Mouse (Mus musculus) CH12.LX (cell line): Measurements from ENCODE around the gene 4930505A04Rik.

Experiments used
- CHD1 ChIP-seq: IDR thresholded peaks from 2 replicates; pipeline ENCODE4 v1.6.1; 2012; ENCODE audit warnings: low read depth, low read length, improper control_type of control experiment, inconsistent platforms
- CTCF ChIP-seq, 2 experiments: IDR thresholded peaks in 1 of 2; conservative IDR thresholded peaks in 1 of 2; 2 replicates each; pipeline ENCODE4 v1.5.1; 2011 to 2012; ENCODE audit warnings: low read depth in 2 of 2, low read length in 2 of 2, improper control_type of control experiment in 1 of 2, inconsistent platforms in 1 of 2, mild to moderate bottlenecking in 1 of 2, moderate library complexity in 1 of 2
- E2F4 ChIP-seq: IDR thresholded peaks from 2 replicates; pipeline ENCODE4 v1.6.1; 2011; ENCODE audit warnings: low read depth, low read length, improper control_type of control experiment; ENCODE audit not compliant: insufficient replicate concordance
- EP300 ChIP-seq: IDR thresholded peaks from 2 replicates; pipeline ENCODE4 v1.6.1; 2011; ENCODE audit warnings: low read length, improper control_type of control experiment
- GABPA ChIP-seq: IDR thresholded peaks from 2 replicates; pipeline ENCODE4 v1.6.1; 2012; ENCODE audit warnings: low read depth, low read length, improper control_type of control experiment, inconsistent platforms; ENCODE audit not compliant: insufficient replicate concordance
- JUN ChIP-seq: IDR thresholded peaks from 2 replicates; pipeline ENCODE4 v1.6.1; 2011; ENCODE audit warnings: low read depth, mild to moderate bottlenecking, low read length, improper control_type of control experiment, moderate library complexity; ENCODE audit not compliant: insufficient read depth
- KAT2A ChIP-seq: IDR thresholded peaks from 2 replicates; pipeline ENCODE4 v1.6.1; 2012; ENCODE audit warnings: low read length, improper control_type of control experiment, inconsistent platforms; ENCODE audit not compliant: insufficient replicate concordance
- POLR2A ChIP-seq: IDR thresholded peaks from 2 replicates; pipeline ENCODE4 v1.6.1; 2011; ENCODE audit warnings: low read depth, mild to moderate bottlenecking, improper control_type of control experiment, low read length
- POLR2AphosphoS2 ChIP-seq: IDR thresholded peaks from 2 replicates; pipeline ENCODE4 v1.6.1; 2011; ENCODE audit warnings: low read depth, low read length, improper control_type of control experiment
- RCOR1 ChIP-seq: conservative IDR thresholded peaks from 2 replicates; pipeline ENCODE4 v1.6.1; 2012; ENCODE audit warnings: low read depth, mild to moderate bottlenecking, inconsistent platforms, low read length, improper control_type of control experiment
- SMC3 ChIP-seq: IDR thresholded peaks from 2 replicates; pipeline ENCODE4 v1.6.1; 2011; ENCODE audit warnings: low read depth, low read length, improper control_type of control experiment
- UBTF ChIP-seq: IDR thresholded peaks from 2 replicates; pipeline ENCODE4 v1.6.1; 2012; ENCODE audit warnings: low read depth, mild to moderate bottlenecking, inconsistent platforms, low read length, improper control_type of control experiment, moderate library complexity
- USF1 ChIP-seq: IDR thresholded peaks from 2 replicates; pipeline ENCODE4 v1.6.1; 2014; ENCODE audit warnings: low read depth, mild to moderate bottlenecking, inconsistent platforms, low read length, improper control_type of control experiment
- ZC3H11A ChIP-seq: IDR thresholded peaks from 2 replicates; pipeline ENCODE4 v1.6.1; 2012; ENCODE audit warnings: low read depth, mild to moderate bottlenecking, inconsistent platforms, low read length, improper control_type of control experiment

DNA sequence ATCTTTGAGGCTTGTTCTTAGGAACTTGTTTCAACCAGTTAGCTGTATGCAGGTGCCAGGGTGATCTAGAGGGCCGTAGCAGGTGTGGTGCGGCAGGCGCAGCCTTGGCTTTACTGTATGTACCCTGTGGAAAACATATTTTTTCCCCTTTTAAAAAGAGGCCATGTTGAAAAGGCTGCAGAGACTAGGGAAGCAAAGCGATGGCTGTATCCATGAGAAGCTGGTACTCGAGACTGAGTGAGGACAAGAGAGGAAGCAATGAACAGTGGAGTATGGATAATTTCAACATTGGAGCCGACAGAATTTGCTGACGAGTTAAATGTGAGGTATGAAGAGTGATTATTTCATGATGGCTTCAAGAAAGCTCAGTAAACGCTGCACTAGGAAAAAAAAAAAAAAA is 440 bp downstream of the 4930505A04Rik start:
- TF ChIP-seq CTCF (conservative IDR thresholded peaks at IDR 0.05 in 1 of 2, IDR thresholded peaks at IDR 0.05 in 1 of 2; ENCODE audit: low read depth in 2 of 2, low read length in 2 of 2) (no peak), CHD1 (no peak), USF1 (no peak), E2F4 (no peak), SMC3 (no peak), POLR2AphosphoS2 (no peak), ZC3H11A (no peak), JUN (no peak), UBTF (no peak), POLR2A (no peak), RCOR1 (no peak), GABPA (no peak), KAT2A (no peak), EP300 (no peak)
